Mouse (Mus musculus) kidney, adult 2 months (tissue): ENCODE data around the gene Creb5.

Source experiments
- CTCF ChIP-seq: fragments of 200-500 bp; conservative IDR thresholded peaks from 2 replicates; pipeline ENCODE4 v1.5.1; 2011; ENCODE audit warnings: low read depth, mild to moderate bottlenecking, control low read depth, low read length, moderate library complexity, mixed read lengths; ENCODE audit not compliant: insufficient read depth, insufficient read length
- POLR2A ChIP-seq: fragments of 200-500 bp; IDR thresholded peaks from one replicate; pipeline ENCODE4 v1.6.1; 2011; ENCODE audit warnings: low read depth, low read length, control low read depth

DNA sequence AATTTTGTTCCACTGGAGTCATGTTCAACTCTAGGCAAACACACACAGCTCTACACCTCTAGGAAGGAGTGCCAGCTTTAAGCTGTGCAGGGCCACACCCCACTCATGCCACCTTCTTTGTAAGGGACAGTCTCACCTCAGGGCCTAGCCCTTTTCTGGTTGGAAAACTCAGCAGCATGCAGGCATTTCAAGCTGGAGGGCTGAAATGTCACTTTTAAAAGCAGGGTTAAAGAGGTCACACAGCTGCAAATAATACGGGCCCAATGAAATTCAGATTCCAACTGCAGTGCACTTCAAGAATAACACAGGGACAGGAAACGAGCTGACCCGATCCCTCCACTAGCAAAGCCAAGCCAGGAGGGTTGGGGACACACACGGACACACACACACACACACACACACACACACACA lies 76.9 kb downstream of the Creb5 start:
- TF ChIP-seq CTCF: no peak
- no peak for TF ChIP-seq POLR2A
